Comparison of ENCODE assay signal across 13 mouse cellular contexts in genomic region chr2:6911932-6912331, GRCm38 (mm10).
DNase-seq lines count a peak whose midpoint lies in the region; ATAC-seq and TF ChIP-seq lines count a peak whose summit lies in the region.
"Had no signal": no experiment of that assay in that cellular context is flagged by ENCODE, and none has a peak within 500 bp of the region (broad histone marks: within the 10 kb centered on the region; RNA-seq: fewer than 3 reads in every experiment).

No protein-coding gene starts in this region.

- peaks cover 19% of the 10 kb centered on the region for H3K4me1 ChIP-seq in heart, embryonic 16.5 days (ENCODE audit: control insufficient read depth, insufficient read depth, low read length)
- peaks cover 2% of the 10 kb centered on the region for H3K4me1 ChIP-seq in heart, adult 2 months (ENCODE audit: control insufficient read depth, insufficient read depth, low read length)
- peaks cover 20% of the 10 kb centered on the region for H3K4me1 ChIP-seq in forebrain, embryonic 16.5 days (replicated peaks; ENCODE audit: control insufficient read depth, insufficient read depth, low read length)
- H3K4me1 ChIP-seq: stomach, embryonic 15.5 days had no signal

- no peak overlapping the region for H3K27ac ChIP-seq in heart, embryonic 16.5 days (ENCODE audit: low read length)
- H3K27ac ChIP-seq in heart, adult 2 months: no peak overlapping the region
- 0 out of 2 replicates have a peak overlapping the region, but pooled peaks have one; percentile 16 for H3K27ac ChIP-seq in forebrain, embryonic 16.5 days (ENCODE audit: low read length)
- H3K27ac ChIP-seq: embryonic facial prominence, embryonic 12.5 days; lung, embryonic 15.5 days; stomach, embryonic 15.5 days had no signal

- intact Hi-C loops in heart, adult 2 months (cut with DNase I): no loop called here

- TF ChIP-seq EP300 in heart, adult 2 months (IDR thresholded peaks at IDR 0.05; ENCODE audit: insufficient read depth, low read depth, low read length): no peak

- TF ChIP-seq POLR2A in heart, adult 2 months (IDR thresholded peaks at IDR 0.05; ENCODE audit: insufficient read depth, low read depth, low read length): no peak

- H3K9ac ChIP-seq in heart, embryonic 16.5 days (ENCODE audit: low read length): no peak overlapping the region
- H3K9ac ChIP-seq in heart, adult 2 months (ENCODE audit: low read depth, low read length): no peak overlapping the region
- no peak overlapping the region for H3K9ac ChIP-seq in forebrain, embryonic 16.5 days (replicated peaks; ENCODE audit: low read depth, low read length)
- H3K9ac ChIP-seq: embryonic facial prominence, embryonic 12.5 days; lung, embryonic 15.5 days; stomach, embryonic 15.5 days had no signal

- no peaks in the 10 kb centered on the region for H3K79me2 ChIP-seq in heart, adult 2 months (replicated peaks; ENCODE audit: control insufficient read depth, insufficient read depth, low read length)

- DNase-seq in heart, adult 2 months: no peak
- DNase-seq in layer of hippocampus, postnatal 14 days (ENCODE audit: low spot score in 2 of 2): peak; percentile 54 to 75
- DNase-seq in right cerebral cortex, postnatal 10 days (ENCODE audit: low spot score in 2 of 2): peak; percentile 66 to 86
- no peak for DNase-seq in thymus, postnatal 0 days (ENCODE audit: low spot score)
- DNase-seq in adrenal gland, adult 8-10 months: no peak
- DNase-seq: gastrocnemius, postnatal 36 days; kidney, postnatal 25 days had no signal

- WGBS in heart, embryonic 16.5 days: 45% methylated on average over 7 of the region's 7 CpGs
- WGBS in heart, adult 2 months: 45% methylated on average over 7 of the region's 7 CpGs
- WGBS in forebrain, embryonic 16.5 days: 19% methylated on average over 7 of the region's 7 CpGs

- H3K27me3 ChIP-seq in heart, embryonic 16.5 days (ENCODE audit: control insufficient read depth, insufficient read depth, low read length): no peaks in the 10 kb centered on the region
- H3K27me3 ChIP-seq in heart, adult 2 months (ENCODE audit: control insufficient read depth, insufficient read depth, low read length): no peaks in the 10 kb centered on the region
- no peaks in the 10 kb centered on the region for H3K27me3 ChIP-seq in forebrain, embryonic 16.5 days (replicated peaks; ENCODE audit: control insufficient read depth, insufficient read depth, low read length)
- H3K27me3 ChIP-seq: embryonic facial prominence, embryonic 12.5 days; lung, embryonic 15.5 days; stomach, embryonic 15.5 days had no signal

- no peak for TF ChIP-seq CTCF in heart, adult 2 months (IDR thresholded peaks at IDR 0.05)

- H3K4me2 ChIP-seq in heart, embryonic 16.5 days (ENCODE audit: low read depth, low read length): peak overlapping the region; percentile 24
- H3K4me2 ChIP-seq in forebrain, embryonic 16.5 days (ENCODE audit: low read length): no peak overlapping the region
- H3K4me2 ChIP-seq: embryonic facial prominence, embryonic 12.5 days; lung, embryonic 15.5 days; stomach, embryonic 15.5 days had no signal

- H3K9me3 ChIP-seq in heart, embryonic 16.5 days (replicated peaks; ENCODE audit: control insufficient read depth, low read length): no peaks in the 10 kb centered on the region
- no peaks in the 10 kb centered on the region for H3K9me3 ChIP-seq in forebrain, embryonic 16.5 days (ENCODE audit: control insufficient read depth, low read length)
- H3K9me3 ChIP-seq: embryonic facial prominence, embryonic 12.5 days; lung, embryonic 15.5 days; stomach, embryonic 15.5 days had no signal

- no peak overlapping the region for H3K4me3 ChIP-seq in heart, embryonic 16.5 days (ENCODE audit: low read length)
- H3K4me3 ChIP-seq in heart, adult 2 months: no peak overlapping the region
- no peak overlapping the region for H3K4me3 ChIP-seq in forebrain, embryonic 16.5 days (replicated peaks; ENCODE audit: low read length)
- H3K4me3 ChIP-seq: embryonic facial prominence, embryonic 12.5 days; lung, embryonic 15.5 days; stomach, embryonic 15.5 days had no signal

- no peaks in the 10 kb centered on the region for H3K36me3 ChIP-seq in heart, embryonic 16.5 days (ENCODE audit: control insufficient read depth, insufficient read depth)
- H3K36me3 ChIP-seq in heart, adult 2 months (ENCODE audit: control insufficient read depth, insufficient read depth, low read length): no peaks in the 10 kb centered on the region; the same call in 1 of the 2 replicates
- H3K36me3 ChIP-seq in forebrain, embryonic 16.5 days (ENCODE audit: control insufficient read depth, insufficient read depth): no peaks in the 10 kb centered on the region
- H3K36me3 ChIP-seq: embryonic facial prominence, embryonic 12.5 days; lung, embryonic 15.5 days; stomach, embryonic 15.5 days had no signal

- no peak for ATAC-seq in heart, embryonic 16.5 days (replicated peaks; ENCODE audit: extremely low read depth, insufficient read depth, low FRiP score)
- ATAC-seq in forebrain, embryonic 16.5 days: peak; percentile 27
- ATAC-seq in cerebellum, adult (ENCODE audit: insufficient number of reproducible peaks, low FRiP score, low TSS enrichment): no peak

Comparison
In these comparisons a context has a peak if more than half of its experiments do, and no peak if none do; other contexts are left out.
1. DNase-seq: peak in layer of hippocampus, postnatal 14 days (2 of 2) and right cerebral cortex, postnatal 10 days (2 of 2); none in heart, adult 2 months (0 of 2), thymus, postnatal 0 days (single experiment) and adrenal gland, adult 8-10 months (single experiment).